Mouse (Mus musculus): ENCODE data around the gene Krt16. TPM values are rescaled to one million over a fixed set of nuclear protein-coding genes. Genes with fewer than 3 reads are reported as not detected.

The Krt16 gene
- polyA plus RNA-seq, 1 experiment, result not detected

DNA sequence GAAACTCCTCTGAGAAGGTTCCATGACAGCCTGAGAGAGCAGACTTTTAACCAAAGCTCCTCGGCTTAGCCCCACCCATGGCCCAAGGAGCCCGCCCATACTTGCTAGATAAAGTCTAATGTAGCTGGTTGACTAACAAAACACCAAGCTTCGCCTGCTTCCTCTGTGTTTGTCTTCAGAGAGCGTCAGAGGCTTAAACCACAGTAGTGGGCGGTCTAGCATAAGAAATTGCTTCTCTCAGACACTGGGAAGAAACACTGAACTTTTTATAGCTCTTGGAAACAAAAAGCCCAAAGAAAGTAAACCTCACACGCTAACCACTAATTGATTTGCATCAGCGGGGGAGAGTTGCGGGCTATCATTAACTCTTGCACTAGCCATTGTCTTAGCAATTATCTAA, 27.0 kb downstream of the Krt16 start:
- H3K4me3 ChIP-seq (replicated peaks; ENCODE audit: control insufficient read depth, low read depth, low read length), result no peak overlapping the region
- H3K27ac ChIP-seq (ENCODE audit: control insufficient read depth, insufficient read depth, low read depth, low read length, poor library complexity), result no peak overlapping the region
- H3K4me1 ChIP-seq (ENCODE audit: control insufficient read depth, insufficient read depth, low read length), result no peaks in the 10 kb centered on the region
- 60% methylated on average over 8 of the region's 8 CpGs for WGBS
- TF ChIP-seq CTCF (IDR thresholded peaks at IDR 0.05; ENCODE audit: control insufficient read depth, insufficient read depth, low read length) (no peak), POLR2A (IDR thresholded peaks at IDR 0.05; ENCODE audit: borderline replicate concordance, control insufficient read depth, low read depth, low read length) (no peak)

DNA sequence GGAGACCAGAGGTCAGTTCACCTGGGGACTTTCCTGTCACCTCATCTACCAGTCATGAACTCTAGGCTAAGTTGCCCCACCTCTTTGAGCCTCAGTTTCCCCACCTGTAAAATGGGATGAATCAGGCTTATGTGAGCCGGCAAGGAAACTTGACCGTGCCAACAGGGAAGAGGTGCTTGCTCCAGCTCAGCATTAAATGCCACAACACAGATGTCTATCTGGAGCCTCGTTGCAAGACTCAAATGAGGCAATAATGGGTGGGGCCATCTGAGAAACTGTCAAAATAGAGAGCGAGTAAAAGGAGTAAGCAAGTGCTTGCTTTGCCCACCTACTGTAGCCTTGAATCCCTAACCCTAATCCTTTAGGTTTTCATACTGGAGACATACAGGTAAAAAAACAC, 29.4 kb downstream of the Krt16 start:
- no peak overlapping the region for H3K4me3 ChIP-seq (replicated peaks; ENCODE audit: control insufficient read depth, low read depth, low read length)
- TF ChIP-seq POLR2A (IDR thresholded peaks at IDR 0.05; ENCODE audit: borderline replicate concordance, control insufficient read depth, low read depth, low read length) (no peak), CTCF (IDR thresholded peaks at IDR 0.05; ENCODE audit: control insufficient read depth, insufficient read depth, low read length) (no peak)
- 55% methylated on average over 4 of the region's 4 CpGs for WGBS
- no peaks in the 10 kb centered on the region for H3K4me1 ChIP-seq (ENCODE audit: control insufficient read depth, insufficient read depth, low read length)
- no peak overlapping the region for H3K27ac ChIP-seq (ENCODE audit: control insufficient read depth, insufficient read depth, low read depth, low read length, poor library complexity)

DNA sequence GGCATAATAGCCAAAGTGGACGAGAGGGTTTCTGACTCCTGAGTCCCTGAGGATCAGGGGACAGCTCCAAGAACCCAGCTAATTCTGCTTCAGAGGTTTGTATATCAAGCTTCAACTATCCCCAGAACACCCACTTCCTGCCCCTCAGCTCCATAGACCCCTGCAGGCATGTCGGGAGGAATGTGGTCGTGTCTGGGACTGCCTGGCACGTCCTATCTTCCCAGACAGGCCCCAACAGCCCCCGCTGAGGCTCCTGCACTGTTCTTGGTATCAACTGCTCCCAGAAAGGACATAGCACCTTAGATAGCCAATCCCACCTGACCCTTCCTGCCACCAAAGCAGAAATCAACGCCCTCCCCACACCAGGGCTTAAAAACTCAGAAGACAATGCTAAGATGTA, 40.2 kb downstream of the Krt16 start:
- no peak for TF ChIP-seq CTCF (IDR thresholded peaks at IDR 0.05; ENCODE audit: control insufficient read depth, insufficient read depth, low read length)
- no peak for TF ChIP-seq POLR2A (IDR thresholded peaks at IDR 0.05; ENCODE audit: borderline replicate concordance, control insufficient read depth, low read depth, low read length)
- WGBS, result 38% methylated on average over 6 of the region's 6 CpGs
- no peak overlapping the region for H3K4me3 ChIP-seq (replicated peaks; ENCODE audit: control insufficient read depth, low read depth, low read length)

DNA sequence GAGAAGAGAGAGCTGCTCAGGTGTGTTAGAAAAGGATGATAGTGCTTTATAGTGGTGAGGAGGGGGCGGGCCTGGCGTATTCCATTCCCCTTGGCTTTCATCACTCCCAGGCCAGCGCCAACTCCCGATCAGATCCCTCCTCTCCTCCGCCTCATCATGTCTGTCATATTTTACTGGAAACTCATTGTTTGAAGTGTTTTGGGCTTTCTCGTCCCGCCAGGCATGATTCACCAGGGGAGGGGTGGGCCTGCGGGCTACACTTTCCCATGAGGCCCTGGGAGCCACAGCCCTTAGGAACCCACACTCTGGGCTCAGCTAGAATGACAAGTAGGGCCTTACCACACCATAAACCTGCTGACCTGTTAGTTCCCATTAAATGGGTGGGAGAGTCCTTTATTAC, 41.2 kb downstream of the Krt16 start, which contains the start of gene Krt14:
Krt14 (minus strand) TSS at position 51 of the 400 bp plus-strand sequence.
- Histone ChIP-seq H3K4me3 (replicated peaks; ENCODE audit: control insufficient read depth, low read depth, low read length) (no peak within 1 kb of the TSS), H3K27ac (ENCODE audit: control insufficient read depth, insufficient read depth, low read depth, low read length, poor library complexity) (no peak within 1 kb of the TSS), H3K4me1 (ENCODE audit: control insufficient read depth, insufficient read depth, low read length) (no peaks in the 10 kb centered on the region; the same call in 1 of the 2 replicates)
- 83% methylated on average over 8 of the region's 8 CpGs for WGBS
- TF ChIP-seq POLR2A (IDR thresholded peaks at IDR 0.05; ENCODE audit: borderline replicate concordance, control insufficient read depth, low read depth, low read length) (no peak), CTCF (IDR thresholded peaks at IDR 0.05; ENCODE audit: control insufficient read depth, insufficient read depth, low read length) (no peak)

More for the DNA sequence above, 40.2 kb downstream of the Krt16 start:
- Histone ChIP-seq H3K27ac (ENCODE audit: control insufficient read depth, insufficient read depth, low read depth, low read length, poor library complexity) (no peak overlapping the region), H3K4me1 (ENCODE audit: control insufficient read depth, insufficient read depth, low read length) (no peaks in the 10 kb centered on the region)

DNA sequence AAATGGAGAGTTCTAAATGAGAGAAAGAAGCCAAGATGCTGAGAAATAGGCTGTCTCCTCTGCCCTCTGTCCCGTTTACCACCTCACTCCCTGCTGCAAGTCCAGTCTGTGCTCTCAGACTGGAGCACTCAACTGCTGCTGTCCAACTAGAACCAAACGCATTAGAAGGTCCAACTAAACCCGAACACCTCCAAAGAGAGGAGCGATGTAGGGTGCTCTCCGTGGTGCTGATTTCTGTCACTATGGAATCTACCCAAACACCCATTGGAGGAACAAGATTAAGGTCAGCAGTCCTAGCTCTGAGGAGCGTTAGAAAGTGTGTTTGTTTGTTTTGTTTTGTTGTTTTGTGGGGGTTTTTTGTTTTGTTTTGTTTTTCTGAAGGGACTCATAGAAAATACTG, 45.3 kb downstream of the Krt16 start:
- Histone ChIP-seq H3K4me3 (replicated peaks; ENCODE audit: control insufficient read depth, low read depth, low read length) (no peak overlapping the region), H3K27ac (ENCODE audit: control insufficient read depth, insufficient read depth, low read depth, low read length, poor library complexity) (no peak overlapping the region), H3K4me1 (ENCODE audit: control insufficient read depth, insufficient read depth, low read length) (no peaks in the 10 kb centered on the region; the same call in 1 of the 2 replicates)
- TF ChIP-seq CTCF (IDR thresholded peaks at IDR 0.05; ENCODE audit: control insufficient read depth, insufficient read depth, low read length) (no peak), POLR2A (IDR thresholded peaks at IDR 0.05; ENCODE audit: borderline replicate concordance, control insufficient read depth, low read depth, low read length) (no peak)
- 21% methylated on average over 6 of the region's 6 CpGs for WGBS

DNA sequence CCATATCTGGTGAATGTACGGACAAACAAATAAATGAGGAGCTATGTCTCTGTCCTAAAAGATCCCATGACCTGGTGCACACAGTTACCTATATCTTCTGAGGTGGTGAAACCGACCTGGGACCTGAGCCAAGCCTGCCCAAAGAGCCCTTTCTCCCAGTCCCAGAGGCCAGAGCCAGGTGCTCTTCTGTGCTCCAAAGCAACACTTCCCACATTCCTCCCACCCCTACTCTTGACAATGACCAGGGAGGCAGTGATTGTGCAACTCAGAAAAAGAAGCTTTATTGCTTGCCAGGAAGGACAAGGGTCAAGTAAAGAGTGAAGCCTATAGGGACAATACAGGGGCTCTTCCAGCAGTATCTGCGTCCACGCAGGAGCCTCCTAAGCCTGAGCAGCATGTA, 45.8 kb downstream of the Krt16 start:
- no peak overlapping the region for H3K27ac ChIP-seq (ENCODE audit: control insufficient read depth, insufficient read depth, low read depth, low read length, poor library complexity)
- no peaks in the 10 kb centered on the region; the same call in 1 of the 2 replicates for H3K4me1 ChIP-seq (ENCODE audit: control insufficient read depth, insufficient read depth, low read length)
- H3K4me3 ChIP-seq (replicated peaks; ENCODE audit: control insufficient read depth, low read depth, low read length), result no peak overlapping the region
- 66% methylated on average over 4 of the region's 4 CpGs for WGBS
- no peak for TF ChIP-seq CTCF (IDR thresholded peaks at IDR 0.05; ENCODE audit: control insufficient read depth, insufficient read depth, low read length)
- no peak for TF ChIP-seq POLR2A (IDR thresholded peaks at IDR 0.05; ENCODE audit: borderline replicate concordance, control insufficient read depth, low read depth, low read length)

- 43% methylated on average over 8 of the region's 8 CpGs for WGBS
- TF ChIP-seq CTCF (IDR thresholded peaks at IDR 0.05; ENCODE audit: control insufficient read depth, insufficient read depth, low read length) (peak; percentile 20; the same call in 1 of the 2 replicates), POLR2A (IDR thresholded peaks at IDR 0.05; ENCODE audit: borderline replicate concordance, control insufficient read depth, low read depth, low read length) (no peak)
- Histone ChIP-seq H3K27ac (ENCODE audit: control insufficient read depth, insufficient read depth, low read depth, low read length, poor library complexity) (no peak overlapping the region), H3K4me1 (ENCODE audit: control insufficient read depth, insufficient read depth, low read length) (no peaks in the 10 kb centered on the region; the same call in 1 of the 2 replicates), H3K4me3 (replicated peaks; ENCODE audit: control insufficient read depth, low read depth, low read length) (no peak overlapping the region)
These were observed 48.4 kb downstream of the Krt16 start for GRCm38 (mm10) chr11:100200104-100200820.

- 55% methylated on average over 4 of the region's 4 CpGs for WGBS
- no peak overlapping the region for H3K27ac ChIP-seq (ENCODE audit: control insufficient read depth, insufficient read depth, low read depth, low read length, poor library complexity)
- no peak overlapping the region for H3K4me3 ChIP-seq (replicated peaks; ENCODE audit: control insufficient read depth, low read depth, low read length)
- TF ChIP-seq POLR2A (IDR thresholded peaks at IDR 0.05; ENCODE audit: borderline replicate concordance, control insufficient read depth, low read depth, low read length) (no peak), CTCF (IDR thresholded peaks at IDR 0.05; ENCODE audit: control insufficient read depth, insufficient read depth, low read length) (no peak)
- no peaks in the 10 kb centered on the region; the same call in 1 of the 2 replicates for H3K4me1 ChIP-seq (ENCODE audit: control insufficient read depth, insufficient read depth, low read length)
These were observed 50.0 kb downstream of the Krt16 start for GRCm38 (mm10) chr11:100198666-100199065.

Other genes starting within 250 kb of the Krt16 start
- gene Krt33a, start 232.7 kb downstream of the Krt16 start, polyA plus RNA-seq (2011; ENCODE audit: insufficient read depth, insufficient read length, low replicate concordance, missing spikeins), result not detected in 2 replicates
- gene Krt33b, start 219.0 kb downstream of the Krt16 start, polyA plus RNA-seq (2011; ENCODE audit: insufficient read depth, insufficient read length, low replicate concordance, missing spikeins), result not detected in 2 replicates
- not detected in 2 replicates for gene Krt34, start 207.3 kb downstream of the Krt16 start, polyA plus RNA-seq (2011; ENCODE audit: insufficient read depth, insufficient read length, low replicate concordance, missing spikeins)
- gene Krt31, start 198.4 kb downstream of the Krt16 start, polyA plus RNA-seq (2011; ENCODE audit: insufficient read depth, insufficient read length, low replicate concordance, missing spikeins), result not detected in 2 replicates
- not detected in 2 replicates for gene Krt32, start 160.7 kb downstream of the Krt16 start, polyA plus RNA-seq (2011; ENCODE audit: insufficient read depth, insufficient read length, low replicate concordance, missing spikeins)
- not detected in 2 replicates for gene Krt35, start 152.7 kb downstream of the Krt16 start, polyA plus RNA-seq (2011; ENCODE audit: insufficient read depth, insufficient read length, low replicate concordance, missing spikeins)
- not detected in 2 replicates for gene Krt36, start 143.3 kb downstream of the Krt16 start, polyA plus RNA-seq (2011; ENCODE audit: insufficient read depth, insufficient read length, low replicate concordance, missing spikeins)
- 4.1 TPM in 1 of 2 replicates, not detected in the other for gene Krt13, start 127.3 kb downstream of the Krt16 start, polyA plus RNA-seq (2011; ENCODE audit: insufficient read depth, insufficient read length, low replicate concordance, missing spikeins)
- not detected in 2 replicates for gene Krt15, start 113.0 kb downstream of the Krt16 start, polyA plus RNA-seq (2011; ENCODE audit: insufficient read depth, insufficient read length, low replicate concordance, missing spikeins)
- not detected in 2 replicates for gene Krt19, start 100.2 kb downstream of the Krt16 start, polyA plus RNA-seq (2011; ENCODE audit: insufficient read depth, insufficient read length, low replicate concordance, missing spikeins)
- gene Krt9, start 55.7 kb downstream of the Krt16 start, polyA plus RNA-seq (2011; ENCODE audit: insufficient read depth, insufficient read length, low replicate concordance, missing spikeins), result not detected in 2 replicates
- gene Krt14, start 41.4 kb downstream of the Krt16 start, polyA plus RNA-seq (2011; ENCODE audit: insufficient read depth, insufficient read length, low replicate concordance, missing spikeins), result not detected in 2 replicates
- 2.1 TPM in 1 of 2 replicates, not detected in the other for gene Krt17, start 12.1 kb upstream of the Krt16 start, polyA plus RNA-seq (2011; ENCODE audit: insufficient read depth, insufficient read length, low replicate concordance, missing spikeins)
- gene Krt42, start 21.0 kb upstream of the Krt16 start, polyA plus RNA-seq (2011; ENCODE audit: insufficient read depth, insufficient read length, low replicate concordance, missing spikeins), result 2.1 TPM in 1 of 2 replicates, not detected in the other
- gene Eif1, start 71.0 kb upstream of the Krt16 start, polyA plus RNA-seq (2011; ENCODE audit: insufficient read depth, insufficient read length, low replicate concordance, missing spikeins), result 807 and 1,107 TPM in 2 replicates
- gene Gast, start 85.5 kb upstream of the Krt16 start, polyA plus RNA-seq (2011; ENCODE audit: insufficient read depth, insufficient read length, low replicate concordance, missing spikeins), result not detected in 2 replicates
- 1.1 and 11.9 TPM in 2 replicates for gene Hap1, start 107.2 kb upstream of the Krt16 start, polyA plus RNA-seq (2011; ENCODE audit: insufficient read depth, insufficient read length, low replicate concordance, missing spikeins)
- 11.1 and 14.8 TPM in 2 replicates for gene Jup, start 148.9 kb upstream of the Krt16 start, polyA plus RNA-seq (2011; ENCODE audit: insufficient read depth, insufficient read length, low replicate concordance, missing spikeins)
- gene P3h4, start 165.9 kb upstream of the Krt16 start, polyA plus RNA-seq (2011; ENCODE audit: insufficient read depth, insufficient read length, low replicate concordance, missing spikeins), result 0.45 and 3.9 TPM in 2 replicates
- gene Fkbp10, start 166.8 kb upstream of the Krt16 start, polyA plus RNA-seq (2011; ENCODE audit: insufficient read depth, insufficient read length, low replicate concordance, missing spikeins), result 1.7 and 7.0 TPM in 2 replicates
- 5.8 and 21.5 TPM in 2 replicates for gene Nt5c3b, start 192.9 kb upstream of the Krt16 start, polyA plus RNA-seq (2011; ENCODE audit: insufficient read depth, insufficient read length, low replicate concordance, missing spikeins)
- not detected in 2 replicates for gene Klhl10, start 193.0 kb upstream of the Krt16 start, polyA plus RNA-seq (2011; ENCODE audit: insufficient read depth, insufficient read length, low replicate concordance, missing spikeins)
- gene Klhl11, start 223.8 kb upstream of the Krt16 start, polyA plus RNA-seq (2011; ENCODE audit: insufficient read depth, insufficient read length, low replicate concordance, missing spikeins), result 1.2 and 2.7 TPM in 2 replicates